Mouse (Mus musculus) large intestine, adult 2 months (tissue): ENCODE measurements around the gene Khdc4. TPM values are rescaled to one million over a fixed set of nuclear protein-coding genes. Genes with fewer than 3 reads are reported as not detected.

Experiments used
- DNase-seq: peaks from one replicate; pipeline ENCODE4 v3.0.0-alpha.2; 2012; ENCODE audit warnings: low read depth, low spot score
- WGBS: fragments of 180-500 bp; shearing (Covaris S2); methylation state at CpG from one replicate; pipeline ENCODE4 v1.1.7; 2018; 5-methylcytosine and 5-hydroxymethylcytosine counted together
- polyA plus RNA-seq: library from polyadenylated mRNA; depleted of rRNA; stranded (reverse); fragments of >200 nt; gene quantifications from 2 replicates; pipeline ENCODE4 v1.2.3, GENCODE M21; 2012; rRNA removed

The Khdc4 gene
- 28.6 and 50.6 TPM in 2 replicates for polyA plus RNA-seq

DNA sequence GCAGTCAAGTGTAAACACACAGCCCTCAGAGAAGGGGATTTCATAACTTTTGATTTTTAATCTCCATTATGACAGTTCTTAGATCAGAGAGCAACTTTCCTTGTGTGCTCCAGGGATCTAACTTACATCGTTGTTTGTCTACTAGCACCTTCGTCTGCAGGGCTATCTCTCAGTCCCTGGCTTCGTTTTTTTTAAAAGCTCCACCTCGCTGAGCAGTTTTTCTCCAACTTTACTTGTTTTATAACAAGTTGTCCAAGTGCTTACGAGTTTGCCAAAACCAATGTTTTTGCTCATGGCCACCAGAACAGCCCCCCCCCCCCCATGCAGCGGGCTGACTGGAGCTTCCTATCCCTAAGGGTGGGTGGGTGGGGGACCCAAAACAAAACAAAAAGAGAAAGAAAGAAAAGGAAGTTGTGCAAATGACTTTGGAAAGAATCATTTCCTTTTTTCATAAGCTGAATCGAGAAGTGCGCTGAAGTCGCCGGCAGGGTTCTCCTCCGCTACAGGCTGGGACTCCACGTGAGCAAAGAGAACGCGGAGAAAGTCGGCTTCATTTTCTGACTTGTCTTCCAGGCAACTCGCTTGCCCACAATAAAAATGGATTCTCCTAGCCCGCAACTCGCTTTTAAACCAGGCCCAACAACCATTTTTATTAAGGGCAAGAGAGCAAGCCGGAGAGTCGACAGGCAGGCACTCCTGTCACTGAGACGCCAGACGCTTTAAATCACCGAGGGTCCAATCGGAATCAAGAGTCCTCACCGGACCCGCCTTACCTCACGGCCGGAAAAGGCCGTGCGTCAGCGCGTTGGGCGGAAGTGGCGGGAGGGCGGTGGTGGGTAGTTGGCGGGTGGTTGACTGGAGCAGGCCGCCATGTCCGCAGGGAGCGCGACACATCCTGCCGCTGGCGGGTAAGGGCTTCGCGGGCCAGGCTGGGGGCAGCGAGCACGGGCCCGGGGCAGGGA is at the start of gene Khdc4:
TSS of gene Khdc4 (plus strand) at position 824 of the 962 bp plus-strand sequence.
- under 1% methylated on average over 47 of the region's 47 CpGs for WGBS
- peak; percentile 97 for DNase-seq

DNA sequence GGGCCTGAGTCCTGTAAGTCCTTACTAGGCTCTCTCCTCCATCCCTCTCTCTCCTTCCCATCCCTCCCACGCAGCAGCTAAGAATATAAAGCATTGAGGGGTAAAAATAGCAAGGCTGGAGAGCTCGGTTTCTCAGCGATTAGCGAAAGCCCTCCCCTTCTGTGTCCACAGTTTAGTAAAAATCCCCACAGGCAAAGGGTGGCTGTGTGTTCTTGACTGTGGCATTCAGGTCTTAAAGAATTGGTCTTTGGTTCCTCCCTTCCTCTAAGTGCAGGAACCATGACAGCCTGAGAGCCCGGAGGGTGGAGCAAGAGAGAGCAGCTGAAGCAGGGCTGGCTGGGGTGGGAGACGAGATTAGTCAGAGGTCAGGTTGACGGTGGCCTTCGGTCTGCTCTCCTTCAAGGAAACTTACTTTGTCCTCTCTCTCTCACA is 49.0 kb upstream of the Khdc4 start:
- 94% methylated on average over 8 of the region's 8 CpGs for WGBS
- no peak for DNase-seq

DNA sequence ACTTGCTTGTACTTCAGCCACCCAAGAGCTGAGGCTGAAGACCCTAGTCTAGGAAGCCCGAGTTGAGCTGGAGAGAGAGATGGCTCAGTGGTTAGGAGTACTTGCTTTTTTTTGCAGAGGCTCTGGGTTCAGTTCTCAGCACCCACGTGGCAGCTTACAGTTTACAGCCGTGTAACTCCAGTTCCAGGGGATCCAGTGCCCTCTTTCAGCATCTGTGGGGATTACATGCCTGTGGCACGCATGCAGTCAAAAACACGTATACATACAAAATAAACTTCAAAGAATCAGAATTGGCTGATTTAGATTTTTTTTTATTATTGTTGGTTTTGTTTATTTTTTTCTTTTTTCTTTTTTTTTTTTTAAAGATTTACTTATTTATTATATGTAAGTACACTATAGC is 48.5 kb upstream of the Khdc4 start:
- WGBS = 94% methylated on average over 5 of the region's 5 CpGs
- DNase-seq = no peak

DNA sequence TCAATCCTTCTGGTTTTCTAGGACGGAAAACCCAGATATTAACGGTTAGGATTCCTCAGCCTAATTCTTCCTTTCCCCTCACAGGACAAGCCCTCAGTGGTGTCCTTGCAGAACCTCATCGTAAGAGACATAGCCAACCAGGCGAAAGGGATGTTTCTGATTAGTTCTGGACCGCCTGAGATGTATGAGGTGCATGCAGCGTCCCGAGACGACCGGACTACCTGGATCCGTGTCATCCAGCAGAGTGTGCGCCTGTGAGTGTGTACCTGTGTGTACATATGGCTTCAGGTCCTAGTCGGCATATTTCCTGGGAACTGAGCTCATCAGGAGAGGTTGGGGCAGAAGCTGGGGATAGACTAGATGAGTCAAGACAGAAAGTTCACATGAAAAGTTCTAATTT is 46.4 kb upstream of the Khdc4 start:
- no peak for DNase-seq
- WGBS = 93% methylated on average over 12 of the region's 12 CpGs

DNA sequence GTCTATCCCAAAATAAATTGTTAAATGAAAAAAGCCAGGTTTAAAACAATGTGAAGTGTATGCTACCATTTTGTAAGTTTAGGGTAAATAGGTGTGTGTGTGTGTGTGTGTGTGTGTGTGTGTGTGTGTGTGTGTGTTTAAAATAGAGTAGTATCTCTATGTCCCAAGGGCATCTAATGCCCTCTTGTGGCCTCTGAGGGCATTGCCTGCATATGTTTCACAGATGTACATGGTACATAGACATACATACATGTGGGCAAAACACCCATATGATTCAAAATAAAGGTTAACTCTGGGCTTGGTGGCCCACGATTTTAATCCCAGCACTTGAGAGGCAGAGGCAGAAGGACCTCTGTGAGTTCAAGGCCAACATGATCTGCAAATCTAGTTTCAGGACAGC is 44.9 kb upstream of the Khdc4 start:
- DNase-seq = no peak
- 51% methylated on average over 1 of the region's 1 CpGs for WGBS

DNA sequence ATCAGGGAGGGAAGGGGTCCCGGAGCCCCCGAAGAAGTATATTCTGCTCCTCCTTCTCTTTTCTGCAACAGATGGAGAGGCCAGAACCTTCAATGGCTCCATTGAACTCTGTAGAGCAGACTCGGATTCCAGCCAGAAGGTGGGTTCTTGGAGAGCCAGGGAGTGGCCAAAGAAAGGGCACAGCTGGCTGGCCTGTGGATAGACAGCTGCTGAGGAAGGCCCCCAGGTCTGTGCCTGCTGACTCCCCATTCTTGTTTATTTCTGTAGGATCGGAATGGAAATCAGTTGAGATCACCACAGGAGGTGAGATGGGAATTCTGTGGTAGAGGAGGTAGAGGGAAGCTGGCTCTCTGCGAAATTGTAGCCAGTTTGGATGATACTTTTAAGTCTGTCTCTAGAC is 42.5 kb upstream of the Khdc4 start:
- WGBS = 86% methylated on average over 5 of the region's 5 CpGs
- no peak for DNase-seq

DNA sequence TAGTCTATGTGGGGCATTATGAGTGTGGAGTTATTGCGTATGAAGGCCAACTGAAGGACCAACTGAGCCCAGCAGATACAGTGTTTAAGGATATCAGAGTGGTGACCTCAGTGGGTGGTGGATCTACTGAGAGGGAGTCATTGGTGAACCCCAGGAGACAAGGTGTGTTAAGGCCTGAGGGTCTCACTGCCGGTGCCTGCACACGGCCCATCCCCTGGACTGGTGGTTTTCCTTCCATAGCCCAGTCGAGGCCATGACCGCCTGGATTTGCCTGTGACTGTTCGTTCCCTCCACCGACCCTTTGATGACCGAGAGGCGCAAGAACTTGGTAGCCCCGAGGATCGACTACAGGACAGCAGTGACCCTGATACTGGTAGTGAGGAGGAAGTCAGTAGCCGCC is 39.7 kb upstream of the Khdc4 start:
- no peak for DNase-seq
- WGBS = 87% methylated on average over 12 of the region's 12 CpGs

DNA sequence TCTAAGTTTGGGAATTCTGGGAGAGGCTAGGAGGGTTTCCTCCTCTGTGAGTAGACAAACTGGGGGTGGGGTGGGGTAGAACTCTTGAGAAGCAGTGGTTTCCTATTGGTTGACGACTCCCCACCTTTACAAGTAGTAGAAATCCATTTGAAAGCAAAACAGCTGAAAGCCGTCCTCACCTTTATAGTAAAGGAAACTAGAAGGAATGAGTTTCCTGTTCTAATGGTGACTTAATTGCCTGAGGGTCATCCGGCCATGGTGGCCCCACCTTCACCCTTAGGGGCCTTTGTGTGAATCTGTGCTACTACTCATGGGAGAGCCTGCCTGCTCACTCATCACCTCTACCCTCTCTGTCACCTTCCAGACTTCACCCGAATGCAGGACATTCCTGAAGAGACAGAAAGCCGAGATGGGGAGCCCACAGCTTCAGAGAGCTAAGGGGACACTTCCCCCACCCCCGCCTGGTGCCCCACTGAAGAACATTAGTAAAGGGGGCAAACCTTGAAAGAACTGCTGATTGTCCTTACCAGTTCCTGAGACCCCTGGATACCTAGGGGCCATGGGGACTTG is 39.1 kb upstream of the Khdc4 start:
- no peak for DNase-seq
- WGBS = 79% methylated on average over 6 of the region's 6 CpGs

DNA sequence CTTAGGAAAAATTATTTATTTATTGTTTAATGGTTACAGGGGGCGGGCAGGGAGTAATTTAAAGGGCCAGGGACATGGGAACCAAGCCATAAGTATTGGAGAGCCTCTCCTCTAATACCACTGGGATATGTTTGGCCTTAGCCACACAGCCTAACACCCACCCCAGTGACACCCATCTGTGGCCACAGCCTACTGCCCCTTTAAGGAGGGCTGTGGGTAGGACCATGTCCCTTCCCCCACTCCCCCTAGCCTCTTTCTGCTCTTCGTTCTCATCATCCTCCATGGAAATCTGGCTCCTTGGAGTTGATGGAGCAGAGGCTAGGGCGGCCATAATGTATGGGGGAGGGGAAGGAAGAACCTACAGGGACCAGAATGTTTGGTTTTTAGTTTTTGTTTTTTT is 38.5 kb upstream of the Khdc4 start:
- DNase-seq = no peak
- WGBS = 78% methylated on average over 3 of the region's 3 CpGs

DNA sequence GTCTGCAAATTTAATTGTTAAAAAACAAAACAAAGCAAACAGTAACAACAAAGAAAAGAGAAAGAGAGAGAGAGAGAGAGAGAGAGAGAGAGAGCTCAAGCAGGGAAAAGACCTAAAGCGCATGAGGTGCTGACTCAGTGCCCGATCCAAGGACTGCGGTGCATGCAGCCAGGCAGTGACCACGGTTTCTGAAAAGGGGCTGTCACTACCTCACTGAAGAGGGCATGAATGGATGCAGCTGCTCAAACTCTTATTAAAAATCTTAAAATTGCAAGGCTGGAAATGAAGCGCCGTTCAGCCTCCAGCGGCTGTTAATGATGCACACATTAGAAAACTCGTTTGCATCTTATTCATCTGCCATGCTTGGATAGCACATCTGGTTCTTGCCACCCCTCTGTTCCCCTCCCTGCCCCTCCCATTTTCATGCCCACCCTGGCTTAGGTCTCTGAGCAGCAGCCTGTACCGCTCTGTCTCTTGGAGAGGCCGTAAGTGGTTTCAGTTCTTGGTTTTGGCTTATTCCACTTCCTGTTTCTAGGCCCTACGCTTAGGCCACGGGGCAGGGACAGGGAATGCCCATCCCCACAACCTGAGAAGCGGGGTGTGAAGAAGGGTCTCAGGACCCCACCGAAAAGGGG is 37.7 kb upstream of the Khdc4 start:
- DNase-seq = no peak
- 85% methylated on average over 14 of the region's 14 CpGs for WGBS

DNA sequence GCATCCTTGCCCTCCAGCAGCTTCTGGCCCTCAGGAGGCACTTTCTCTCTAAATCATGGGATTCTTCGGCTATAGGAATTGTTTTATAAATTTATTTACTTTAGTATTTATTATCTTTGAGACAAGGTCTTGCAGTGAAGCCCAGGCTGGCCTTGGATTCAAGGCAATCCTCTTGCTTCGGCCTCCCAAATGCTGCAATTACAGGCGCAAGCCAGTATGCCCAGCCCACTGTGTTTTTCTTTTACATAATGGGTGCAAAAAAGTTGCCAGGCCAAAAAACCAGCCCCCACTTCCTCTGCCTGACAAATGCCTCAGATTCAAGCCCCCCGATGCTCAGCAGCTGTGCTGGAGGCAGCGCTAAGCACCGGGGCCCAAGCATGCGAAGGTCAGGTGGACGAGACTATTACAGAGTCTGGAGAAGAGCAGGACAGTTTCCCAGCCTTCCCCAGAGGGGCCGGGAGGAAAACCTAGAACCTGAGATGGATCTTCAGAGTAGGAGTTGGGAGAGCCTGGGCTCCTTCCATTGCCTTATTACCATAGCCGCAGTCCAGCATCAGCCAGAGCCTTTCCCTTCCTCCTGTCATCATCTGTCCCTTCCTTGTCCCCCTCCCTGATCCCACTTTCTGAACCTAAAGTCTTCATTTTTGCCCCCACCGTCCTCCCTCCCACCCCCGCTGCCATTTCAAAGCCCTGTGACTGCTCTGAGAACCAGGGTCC is 37.0 kb upstream of the Khdc4 start:
- no peak for DNase-seq
- 84% methylated on average over 12 of the region's 12 CpGs for WGBS

DNA sequence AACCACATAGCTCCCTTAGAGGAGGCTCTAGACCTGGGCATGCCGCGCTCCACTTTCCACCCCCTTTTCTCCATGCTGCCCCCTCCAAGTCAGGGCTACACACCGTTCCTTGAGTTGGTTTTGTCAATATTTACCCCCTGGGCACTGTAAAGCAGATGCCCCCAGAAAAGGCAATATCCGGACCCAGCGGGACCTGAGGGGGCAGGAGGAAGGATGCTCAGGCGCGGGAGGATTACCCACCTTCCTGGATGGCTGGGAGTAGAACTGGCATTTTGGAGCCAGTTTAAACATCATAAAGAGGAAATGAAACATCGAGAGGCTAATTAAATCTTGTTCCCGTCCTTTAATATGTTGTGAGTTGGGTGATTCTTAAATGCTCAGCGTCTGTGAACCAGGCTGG is 36.4 kb upstream of the Khdc4 start:
- 59% methylated on average over 10 of the region's 10 CpGs for WGBS
- no peak for DNase-seq

DNA sequence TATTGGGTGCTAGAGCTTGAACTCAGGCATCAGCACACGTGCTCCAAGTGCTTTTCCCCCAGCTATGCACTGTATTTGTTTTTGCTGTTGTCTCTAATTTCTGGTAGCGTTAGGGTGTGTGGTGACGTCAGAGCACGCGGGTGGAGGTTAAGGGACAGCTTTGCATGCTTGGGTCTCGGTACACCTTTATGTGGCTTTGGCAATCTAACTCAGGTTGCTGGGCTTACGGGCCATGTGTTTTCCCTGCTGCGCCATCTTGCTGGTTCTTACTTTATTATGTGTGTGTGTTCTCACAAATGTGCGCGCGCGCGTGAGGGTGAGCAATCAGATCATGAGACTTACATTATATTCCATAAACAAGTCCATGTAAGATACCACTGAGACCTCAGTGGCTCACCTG is 35.6 kb upstream of the Khdc4 start:
- WGBS = 95% methylated on average over 13 of the region's 13 CpGs
- DNase-seq = no peak

DNA sequence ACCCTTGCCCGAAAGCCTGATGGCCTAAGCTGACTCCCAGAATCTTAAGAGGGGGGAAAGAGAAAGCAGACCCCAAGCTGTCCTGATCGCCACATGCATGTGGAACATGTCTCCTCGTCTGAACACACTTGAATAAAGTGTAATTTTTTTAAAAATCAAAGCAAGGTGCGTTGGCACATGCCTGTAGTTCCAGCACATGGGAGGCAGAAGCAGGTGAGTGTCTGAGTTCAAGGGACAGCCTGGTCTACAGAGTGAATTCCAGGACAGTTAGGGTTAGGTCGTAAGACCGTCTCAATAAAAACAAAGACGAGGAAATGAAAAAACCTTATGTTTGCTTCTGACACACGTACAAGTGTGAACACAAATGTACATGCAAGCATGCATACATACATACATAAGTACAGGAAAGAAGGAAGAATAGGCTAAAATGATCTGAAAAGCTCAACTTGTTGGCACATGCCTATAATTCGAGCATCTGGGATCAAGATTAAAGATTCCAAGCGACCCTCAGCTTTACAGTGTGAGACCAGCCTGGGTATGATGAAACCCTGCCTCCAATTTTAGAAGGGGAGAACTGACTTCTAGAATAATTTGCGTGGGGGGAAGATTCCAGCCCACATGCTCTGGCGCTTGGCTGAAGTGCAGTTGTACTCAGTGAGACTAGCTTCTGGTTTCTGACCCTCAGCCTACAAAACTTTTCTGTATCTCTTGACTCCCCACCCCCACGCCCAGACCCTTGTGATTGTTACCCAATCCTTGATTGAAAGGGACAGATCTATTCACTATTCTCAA is 34.7 kb upstream of the Khdc4 start:
- DNase-seq = no peak
- 57% methylated on average over 13 of the region's 13 CpGs for WGBS

DNA sequence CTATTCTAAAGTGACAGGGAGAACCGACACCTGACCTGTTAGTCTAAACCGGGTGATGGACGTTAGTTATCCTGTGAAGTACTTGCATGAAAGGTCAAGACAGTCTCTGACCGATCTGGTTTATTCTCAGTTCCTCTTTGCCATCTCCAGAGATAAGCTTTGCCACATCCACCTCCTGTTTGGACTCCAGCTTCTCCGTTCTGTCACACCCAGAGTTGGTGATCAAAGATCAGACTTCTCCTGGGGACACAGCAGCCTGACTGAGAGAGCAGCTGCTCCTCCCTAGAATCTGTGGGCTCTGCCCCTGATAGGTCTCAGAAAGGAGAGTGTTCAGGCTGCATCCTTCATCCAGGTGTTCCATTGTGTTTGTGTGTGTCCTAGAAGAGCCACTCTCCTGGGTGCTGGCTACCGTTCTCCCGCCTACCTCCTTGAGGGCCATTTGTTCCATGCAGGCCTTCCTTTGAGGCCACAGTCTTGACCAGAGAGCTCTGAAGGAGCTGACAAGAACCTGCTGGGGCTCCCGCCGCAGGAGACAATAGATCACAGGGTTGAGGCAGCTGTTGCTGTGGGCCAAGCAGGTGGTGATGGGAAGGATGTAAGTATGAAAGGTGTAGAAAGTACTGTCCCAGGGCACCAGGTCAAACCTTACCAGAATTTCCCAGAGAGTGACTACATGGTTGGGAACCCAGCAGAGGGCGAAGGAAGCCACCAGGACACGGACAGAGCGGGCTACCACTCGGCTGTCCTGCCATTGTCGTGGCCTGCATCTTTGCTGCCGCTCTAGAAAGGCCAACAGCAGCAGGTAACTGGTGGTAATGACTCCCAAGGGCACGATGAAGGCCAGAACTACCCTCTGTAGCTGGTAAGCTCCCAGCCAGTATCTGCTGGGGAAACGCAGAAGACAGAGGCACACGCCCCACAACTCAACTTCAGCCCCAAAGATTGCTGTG is 33.7 kb upstream of the Khdc4 start:
- DNase-seq = no peak
- WGBS = 62% methylated on average over 18 of the region's 18 CpGs

DNA sequence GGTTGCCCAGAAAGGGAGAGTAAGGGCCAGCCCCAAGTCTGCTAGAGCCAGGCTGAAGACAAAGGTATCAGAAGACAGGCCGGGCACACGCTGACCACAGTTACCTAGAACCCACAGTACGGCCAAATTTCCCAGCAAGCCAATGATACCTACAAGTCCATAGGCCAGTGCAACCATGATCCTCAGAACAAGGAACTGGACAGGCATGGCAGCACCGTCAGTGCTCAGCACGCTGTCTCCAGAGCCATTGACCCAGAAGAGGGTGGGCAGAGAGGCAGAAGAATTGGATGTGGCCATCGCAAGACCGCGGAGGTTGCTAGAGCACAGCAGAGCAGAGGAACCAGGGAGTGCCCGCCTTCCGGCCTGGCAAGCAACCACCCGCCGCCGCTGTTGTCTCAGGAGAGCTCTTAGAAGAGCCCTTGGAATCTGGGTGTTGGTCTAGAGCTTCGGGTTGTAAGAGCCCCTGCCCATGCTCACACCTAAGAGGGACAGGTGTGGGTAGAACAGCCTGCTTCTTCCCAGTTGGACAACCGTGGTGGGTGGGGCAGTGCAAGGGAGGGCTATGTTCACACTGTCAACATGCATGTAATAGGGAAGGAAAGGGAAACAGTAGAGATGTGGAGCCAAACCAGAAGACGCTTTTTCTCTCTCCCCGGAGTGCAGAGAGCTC is 32.6 kb upstream of the Khdc4 start, which contains the start of gene Rxfp4:
TSS of gene Rxfp4 (minus strand) at position 297 of the 670 bp plus-strand sequence.
- 45% methylated on average over 17 of the region's 17 CpGs for WGBS
- DNase-seq = no peak

DNA sequence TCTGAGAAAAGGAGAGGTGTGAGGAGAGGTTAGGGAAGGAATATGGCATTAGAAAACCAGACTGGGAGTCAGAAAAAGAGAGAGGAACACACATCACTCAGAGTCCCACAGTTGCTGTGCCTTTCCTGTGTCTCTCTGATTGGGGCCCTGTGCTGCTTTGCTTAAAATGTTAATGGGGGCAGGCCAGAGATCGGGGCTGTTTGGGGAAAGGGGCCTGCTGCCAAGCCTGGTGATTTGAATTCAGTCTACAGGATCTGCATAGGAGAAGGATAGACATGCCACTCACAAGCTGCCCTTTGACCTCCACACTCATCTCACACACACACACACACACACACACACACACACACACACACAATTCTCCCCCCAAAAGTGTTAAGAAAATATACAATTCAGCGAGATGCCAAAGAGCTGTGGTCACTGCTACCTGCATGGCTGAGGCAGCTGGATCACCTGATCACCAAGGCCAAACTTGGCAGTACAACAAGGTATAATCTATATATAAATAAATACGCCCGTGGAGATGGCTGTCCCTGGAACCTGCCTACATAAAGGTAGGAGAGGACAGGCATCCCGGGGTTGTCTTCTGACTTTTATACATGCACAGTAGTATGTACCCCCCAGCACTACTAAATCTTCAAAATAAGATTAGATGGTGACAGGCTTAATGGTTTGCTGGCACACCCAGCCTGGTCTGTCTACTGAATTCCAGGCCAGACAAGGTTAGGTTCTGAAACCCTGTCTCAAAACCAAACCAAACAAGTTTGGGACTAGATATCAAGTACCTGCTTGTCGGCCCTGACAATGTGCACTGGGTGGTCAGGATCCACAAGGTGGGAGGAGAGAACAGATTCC is 31.9 kb upstream of the Khdc4 start:
- no peak for DNase-seq
- WGBS = 37% methylated on average over 6 of the region's 6 CpGs
